Mouse (Mus musculus): Measurements from ENCODE around the gene Tnnt2. TPM values are rescaled to one million over a fixed set of nuclear protein-coding genes. Genes with fewer than 3 reads are reported as not detected.

Gene Tnnt2
- polyA plus RNA-seq (2021; fragmentation: Nextera tagmentation): 7.4 and 10.4 TPM in 2 replicates
- long read RNA-seq, experiment 1, partial matches to known transcripts: 1 of 3 reads
- long read RNA-seq, experiment 1, other reads (novel, unspliced or antisense): 2 of 3 reads
- long read RNA-seq, experiment 2, partial matches to known transcripts: 5 of 5 reads
- long read RNA-seq, experiment 2, other reads (novel, unspliced or antisense): 0 of 5 reads

GRCm38 (mm10) chr1:135835716-135836483 lies at the start of gene Tnnt2:
Tnnt2 (plus strand) TSS chr1:135836354.

GRCm38 (mm10) chr1:135818481-135819086 lies 17.6 kb upstream of the Tnnt2 start, which contains the start of gene Lad1:
Lad1 (plus strand) TSS chr1:135818598.

Other genes starting within 250 kb of the Tnnt2 start
- 6.5 and 8.7 TPM in 2 replicates for gene Nav1, start 229.1 kb upstream of the Tnnt2 start, polyA plus RNA-seq (2021; fragmentation: Nextera tagmentation)
- gene Csrp1, start 116.3 kb upstream of the Tnnt2 start, polyA plus RNA-seq (2021; fragmentation: Nextera tagmentation): 108 and 208 TPM in 2 replicates
- gene Phlda3, start 70.2 kb upstream of the Tnnt2 start, polyA plus RNA-seq (2021; fragmentation: Nextera tagmentation): 35.4 and 49.0 TPM in 2 replicates
- gene Tnni1, start 56.9 kb upstream of the Tnnt2 start, polyA plus RNA-seq (2021; fragmentation: Nextera tagmentation): 11.0 and 11.3 TPM in 2 replicates
- gene Lad1, start 17.8 kb upstream of the Tnnt2 start, polyA plus RNA-seq (2021; fragmentation: Nextera tagmentation): 0.39 and 1.4 TPM in 2 replicates
- 0.03 and 0.07 TPM in 2 replicates for gene Pkp1, start 82.9 kb downstream of the Tnnt2 start, polyA plus RNA-seq (2021; fragmentation: Nextera tagmentation)
- gene Igfn1, start 170.0 kb downstream of the Tnnt2 start, polyA plus RNA-seq (2021; fragmentation: Nextera tagmentation): 1.8 and 2.0 TPM in 2 replicates
- 70.5 and 90.9 TPM in 2 replicates for gene Tmem9, start 171.8 kb downstream of the Tnnt2 start, polyA plus RNA-seq (2021; fragmentation: Nextera tagmentation)
- gene Ascl5, start 214.4 kb downstream of the Tnnt2 start, polyA plus RNA-seq (2021; fragmentation: Nextera tagmentation): 0.93 TPM in 1 of 2 replicates, not detected in the other
- gene Cacna1s, start 216.4 kb downstream of the Tnnt2 start, polyA plus RNA-seq (2021; fragmentation: Nextera tagmentation): 0.55 and 0.83 TPM in 2 replicates

All from left cerebral cortex, adult 6 months (tissue).